In genomic region chr17:79342639-79343333, GRCm38 (mm10) we compare ENCODE assay signal across 14 mouse cellular contexts. TPM values are rescaled to one million over a fixed set of nuclear protein-coding genes. Genes with fewer than 3 reads are reported as not detected.
DNase-seq lines count a peak whose midpoint lies in the region; ATAC-seq and TF ChIP-seq lines count a peak whose summit lies in the region.
"Had no signal": no experiment of that assay in that cellular context is flagged by ENCODE, and none has a peak within 500 bp of the region (broad histone marks: within the 10 kb centered on the region; RNA-seq: fewer than 3 reads in every experiment).

No protein-coding gene starts in this region.

- TF ChIP-seq CTCF in heart, postnatal 0 days (IDR thresholded peaks at IDR 0.05; ENCODE audit: low read depth): no peak
- TF ChIP-seq CTCF in liver, postnatal 0 days (IDR thresholded peaks at IDR 0.05; ENCODE audit: low read depth): no peak

- TF ChIP-seq EP300 in heart, postnatal 0 days (IDR thresholded peaks at IDR 0.05; ENCODE audit: low read depth): no peak
- no peak for TF ChIP-seq EP300 in liver, postnatal 0 days (IDR thresholded peaks at IDR 0.05; ENCODE audit: low read depth)

- 72% methylated on average over 3 of the region's 3 CpGs for WGBS in heart, embryonic 12.5 days
- WGBS in heart, postnatal 0 days: 71% methylated on average over 3 of the region's 3 CpGs
- 71% methylated on average over 3 of the region's 3 CpGs for WGBS in liver, postnatal 0 days (ENCODE audit: insufficient replicate concordance)

- H3K4me1 ChIP-seq in heart, embryonic 12.5 days (replicated peaks): peaks cover 65% of the 10 kb centered on the region
- H3K4me1 ChIP-seq in heart, postnatal 0 days (ENCODE audit: control insufficient read depth, insufficient read depth): peaks cover 69% of the 10 kb centered on the region
- H3K4me1 ChIP-seq in liver, postnatal 0 days (ENCODE audit: insufficient read depth): peaks cover 23% of the 10 kb centered on the region
- H3K4me1 ChIP-seq: intestine, embryonic 15.5 days had no signal

- H3K27me3 ChIP-seq in heart, embryonic 12.5 days (replicated peaks): no peaks in the 10 kb centered on the region
- H3K27me3 ChIP-seq in heart, postnatal 0 days (ENCODE audit: control insufficient read depth, insufficient read depth, low read length): no peaks in the 10 kb centered on the region
- no peaks in the 10 kb centered on the region for H3K27me3 ChIP-seq in liver, postnatal 0 days (ENCODE audit: insufficient read depth, low read length)
- H3K27me3 ChIP-seq: intestine, embryonic 15.5 days; megakaryocyte, embryonic 14.5 days had no signal

- no peaks in the 10 kb centered on the region for H3K9me3 ChIP-seq in heart, embryonic 12.5 days (replicated peaks)
- no peaks in the 10 kb centered on the region for H3K9me3 ChIP-seq in heart, postnatal 0 days (replicated peaks; ENCODE audit: control insufficient read depth, low read length)
- no peaks in the 10 kb centered on the region for H3K9me3 ChIP-seq in liver, postnatal 0 days (ENCODE audit: low read length)
- H3K9me3 ChIP-seq: hindbrain, embryonic 10.5 days; intestine, embryonic 15.5 days; megakaryocyte, embryonic 14.5 days had no signal

- no peak for ATAC-seq in heart, embryonic 12.5 days (ENCODE audit: insufficient number of reproducible peaks, low FRiP score)
- no peak for ATAC-seq in heart, postnatal 0 days (ENCODE audit: insufficient read depth, low read depth)
- ATAC-seq in liver, postnatal 0 days: no peak
- ATAC-seq: intestine, embryonic 15.5 days had no signal

- no peak overlapping the region for H3K4me3 ChIP-seq in heart, embryonic 12.5 days
- H3K4me3 ChIP-seq in heart, postnatal 0 days (ENCODE audit: low read depth, low read length): no peak overlapping the region
- no peak overlapping the region for H3K4me3 ChIP-seq in liver, postnatal 0 days (ENCODE audit: low read depth, low read length)
- H3K4me3 ChIP-seq: hindbrain, embryonic 10.5 days; intestine, embryonic 15.5 days; megakaryocyte, embryonic 14.5 days had no signal

- H3K36me3 ChIP-seq in heart, embryonic 12.5 days: peaks cover 10% of the 10 kb centered on the region
- H3K36me3 ChIP-seq in heart, postnatal 0 days (replicated peaks; ENCODE audit: control insufficient read depth, insufficient read depth, low read length): peaks cover 24% of the 10 kb centered on the region; the same call in 1 of the 2 replicates
- peaks cover 36% of the 10 kb centered on the region for H3K36me3 ChIP-seq in liver, postnatal 0 days (replicated peaks; ENCODE audit: insufficient read depth, low read length)
- H3K36me3 ChIP-seq: hindbrain, embryonic 10.5 days; intestine, embryonic 15.5 days had no signal

- H3K4me2 ChIP-seq in heart, embryonic 12.5 days: peak overlapping the region; percentile 7; the same call in 1 of the 2 replicates
- H3K4me2 ChIP-seq in heart, postnatal 0 days (ENCODE audit: low read depth, low read length): no peak overlapping the region
- peak overlapping the region; percentile 55; the same call in 1 of the 2 replicates for H3K4me2 ChIP-seq in liver, postnatal 0 days (ENCODE audit: low read depth, low read length)
- H3K4me2 ChIP-seq: intestine, embryonic 15.5 days; lung, embryonic 14.5 days had no signal

- H3K9ac ChIP-seq in heart, embryonic 12.5 days: no peak overlapping the region; the same call in 1 of the 2 replicates
- H3K9ac ChIP-seq in heart, postnatal 0 days (replicated peaks; ENCODE audit: low read depth, low read length): no peak overlapping the region
- no peak overlapping the region for H3K9ac ChIP-seq in liver, postnatal 0 days (replicated peaks)
- H3K9ac ChIP-seq: intestine, embryonic 15.5 days; lung, embryonic 14.5 days had no signal

- DNase-seq in heart, adult 9 months (ENCODE audit: low spot score in 2 of 2): no peak
- peak; percentile 34 for DNase-seq in WW6 (ENCODE audit: low read depth, low spot score)
- DNase-seq in heart, postnatal 0 days (ENCODE audit: low spot score): no peak
- DNase-seq in liver, postnatal 0 days: no peak
- no peak for DNase-seq in adrenal gland, postnatal 25 days
- DNase-seq in left cerebral cortex, adult 18-20 months (ENCODE audit: low spot score in 2 of 2): no peak
- DNase-seq: adrenal gland, postnatal 36 days; cerebellum, adult 11-12 months; kidney, postnatal 10 days; lung, embryonic 14.5 days had no signal

- H3K27ac ChIP-seq in heart, embryonic 12.5 days (ENCODE audit: poor library complexity, severe bottlenecking): no peak overlapping the region
- H3K27ac ChIP-seq in heart, postnatal 0 days (ENCODE audit: low read depth): peak overlapping the region; percentile 35
- H3K27ac ChIP-seq in liver, postnatal 0 days (ENCODE audit: low read depth): no peak overlapping the region
- H3K27ac ChIP-seq: hindbrain, embryonic 10.5 days; intestine, embryonic 15.5 days had no signal

RNA-seq across cellular contexts. Expression of gene Cdc42ep3, which starts 12.1 kb away (rescaled TPM):
- 41.3 and 42.8 TPM in 2 replicates for polyA plus RNA-seq in heart, embryonic 12.5 days (2016; fragmentation: Nextera tagmentation; extraction: Ambion mirVana)
- 32.9 and 37.5 TPM in 2 replicates for total RNA-seq in heart, postnatal 0 days (2014; rRNA removed; ENCODE audit: low replicate concordance)
- polyA plus RNA-seq in heart, postnatal 0 days (2015; fragmentation: Nextera tagmentation; extraction: Ambion mirVana): 74.4 and 87.0 TPM in 2 replicates
- polyA plus RNA-seq in liver, postnatal 0 days (2015; fragmentation: Nextera tagmentation; extraction: Ambion mirVana): 32.7 and 32.9 TPM in 2 replicates
- 7.4 and 7.9 TPM in 2 replicates for total RNA-seq in adrenal gland, postnatal 25 days (2021)
- total RNA-seq in left cerebral cortex, adult 18-20 months (2021): 10 to 100 TPM; 16.4 to 17.8 TPM
